Mouse (Mus musculus): ENCODE data around the gene Mcpt4.
"Not testable (repeated sequence)": the region's sequence is repeated elsewhere in the genome, so short reads cannot be mapped to it uniquely, and the experiment has no call there.

The Mcpt4 gene

DNA sequence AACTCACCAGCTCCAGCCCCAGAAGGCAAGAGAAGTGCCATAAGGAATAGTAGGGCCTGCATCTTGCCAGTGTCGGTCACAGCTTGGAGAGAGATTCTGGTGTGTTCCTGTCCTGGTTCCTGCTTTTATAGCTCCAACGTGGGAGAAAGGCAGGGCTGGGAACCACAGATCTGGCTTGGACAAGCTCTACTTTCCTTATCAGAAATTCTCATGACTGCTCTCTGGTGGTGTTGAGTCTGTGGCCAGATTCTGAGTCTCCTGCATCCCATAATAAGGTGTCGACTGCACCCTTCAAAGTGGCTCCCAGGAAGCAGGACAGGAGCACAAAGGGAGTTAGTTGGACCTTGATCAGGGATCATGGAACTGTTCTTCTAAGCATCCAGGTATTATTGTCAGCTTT, at the start of gene Mcpt4:
Gene Mcpt4 (minus strand): TSS at position 101 of the 400 bp plus-strand sequence.
- DNase-seq (ENCODE audit: low read depth, low spot score), result not testable (repeated sequence)

DNA sequence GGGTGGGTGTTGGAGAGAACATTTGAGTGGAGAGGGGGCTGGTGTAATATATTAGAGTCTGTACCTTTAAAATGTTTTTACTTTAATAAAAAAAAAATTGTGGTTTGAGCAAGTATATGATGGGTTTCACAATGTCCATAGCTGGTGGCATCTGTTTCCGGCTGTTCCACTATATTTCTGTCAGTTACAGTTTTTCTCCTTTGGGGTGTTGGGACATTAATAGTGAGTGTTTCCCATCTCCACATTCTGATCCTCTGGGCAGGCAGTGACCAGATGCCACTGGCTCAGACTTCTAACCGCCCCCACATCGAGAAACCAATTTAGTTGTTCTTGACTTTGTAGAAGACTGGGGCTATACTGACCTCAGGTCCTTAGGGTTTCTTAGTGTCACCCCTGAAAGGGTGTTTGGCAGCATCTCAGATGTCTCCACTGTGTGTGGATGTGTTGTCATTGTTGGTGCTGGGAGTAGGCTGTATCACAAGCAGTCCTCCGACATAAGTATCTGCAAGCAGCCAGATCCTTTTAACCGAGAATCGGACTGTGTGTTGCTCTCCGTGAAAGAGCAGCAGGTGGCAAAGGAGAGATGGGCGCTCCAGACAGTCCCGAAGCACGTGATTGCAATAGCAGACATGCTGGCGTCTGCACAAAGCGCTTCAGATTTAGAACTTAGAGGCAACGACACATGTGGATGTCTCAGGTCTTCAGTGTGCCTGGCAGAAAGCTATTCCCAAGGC, 43.5 kb upstream of the Mcpt4 start:
- no peak for DNase-seq (ENCODE audit: low read depth, low spot score)

GRCm38 (mm10) chr14:56105016-56105415, 42.9 kb upstream of the Mcpt4 start:
- DNase-seq (ENCODE audit: low read depth, low spot score), result no peak

GRCm38 (mm10) chr14:56103452-56103851, 41.3 kb upstream of the Mcpt4 start:
- peak; percentile 10 for DNase-seq (ENCODE audit: low read depth, low spot score)

DNA sequence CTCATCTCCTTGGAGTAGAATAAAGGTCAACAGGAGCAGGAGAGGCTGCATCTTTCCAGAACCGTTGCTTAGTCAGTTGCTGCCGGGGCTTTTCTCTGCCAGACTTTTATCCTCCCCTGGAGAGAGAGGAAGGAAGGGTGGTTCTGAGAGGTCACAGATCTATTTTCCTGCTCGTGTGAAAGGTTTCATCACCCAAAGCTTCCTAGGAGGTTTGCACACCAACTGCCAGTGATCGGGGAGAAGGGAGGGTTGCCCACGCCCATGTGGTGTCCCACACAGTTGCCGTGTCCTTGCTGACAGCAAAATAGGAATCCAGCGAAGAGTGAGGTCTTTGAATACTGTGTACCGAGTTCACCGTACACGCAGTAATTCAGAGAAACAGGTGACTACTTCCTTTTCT, 40.3 kb upstream of the Mcpt4 start, which contains the start of gene Ctsg:
Gene Ctsg (minus strand): TSS at position 189 of the 400 bp plus-strand sequence.
- no peak for DNase-seq (ENCODE audit: low read depth, low spot score)

- no peak for DNase-seq (ENCODE audit: low read depth, low spot score)
Observed at GRCm38 (mm10) chr14:56098940-56099339, 36.8 kb upstream of the Mcpt4 start.

GRCm38 (mm10) chr14:56097597-56097996, 35.5 kb upstream of the Mcpt4 start:
- DNase-seq (ENCODE audit: low read depth, low spot score), result no peak

GRCm38 (mm10) chr14:56093353-56093752, 31.2 kb upstream of the Mcpt4 start:
- DNase-seq (ENCODE audit: low read depth, low spot score), result no peak

DNA sequence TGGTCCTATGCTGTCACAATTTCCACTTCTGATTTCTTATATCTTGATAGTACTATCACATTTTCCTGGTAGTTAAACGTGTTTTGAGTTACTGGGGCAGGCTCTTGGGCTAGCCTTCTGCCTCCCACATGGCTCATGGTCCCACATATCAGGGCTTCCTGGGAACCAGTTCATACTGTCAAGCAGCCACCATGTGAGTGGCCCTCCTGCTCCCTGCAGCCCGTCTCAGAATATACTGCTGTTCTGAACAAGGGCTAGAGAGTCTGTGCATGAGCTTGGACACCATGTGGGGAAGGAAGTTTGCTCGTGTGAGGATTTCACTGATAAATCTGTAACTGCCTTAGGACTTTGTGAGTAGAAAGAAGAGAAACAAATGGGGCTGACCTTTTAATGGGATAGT, 24.6 kb upstream of the Mcpt4 start:
- DNase-seq (ENCODE audit: low read depth, low spot score), result no peak

DNA sequence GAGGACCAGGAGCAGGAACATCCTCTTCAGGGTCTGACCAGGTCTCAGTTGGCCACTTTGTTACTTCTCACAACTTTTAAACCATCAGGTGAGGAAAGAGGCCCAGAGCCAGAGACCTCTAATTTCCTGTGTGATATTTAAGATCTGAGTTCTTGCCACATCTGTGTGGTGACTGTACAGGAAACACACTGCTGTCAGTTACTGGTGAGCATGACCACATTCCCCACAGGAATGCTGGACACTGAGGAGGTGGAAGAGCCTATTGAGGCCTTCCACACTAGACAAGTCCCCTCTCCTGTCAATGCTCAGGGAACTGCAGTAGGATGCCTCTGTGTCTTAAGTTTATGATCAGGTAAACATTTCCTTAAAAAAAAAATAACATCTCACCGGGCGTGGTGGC, 23.1 kb upstream of the Mcpt4 start, which contains the start of gene Mcpt8:
Gene Mcpt8 (minus strand): TSS at position 107 of the 400 bp plus-strand sequence.
- DNase-seq (ENCODE audit: low read depth, low spot score), result no peak

- DNase-seq (ENCODE audit: low read depth, low spot score), result no peak
Observed at GRCm38 (mm10) chr14:56082016-56082415, 19.9 kb upstream of the Mcpt4 start.

DNA sequence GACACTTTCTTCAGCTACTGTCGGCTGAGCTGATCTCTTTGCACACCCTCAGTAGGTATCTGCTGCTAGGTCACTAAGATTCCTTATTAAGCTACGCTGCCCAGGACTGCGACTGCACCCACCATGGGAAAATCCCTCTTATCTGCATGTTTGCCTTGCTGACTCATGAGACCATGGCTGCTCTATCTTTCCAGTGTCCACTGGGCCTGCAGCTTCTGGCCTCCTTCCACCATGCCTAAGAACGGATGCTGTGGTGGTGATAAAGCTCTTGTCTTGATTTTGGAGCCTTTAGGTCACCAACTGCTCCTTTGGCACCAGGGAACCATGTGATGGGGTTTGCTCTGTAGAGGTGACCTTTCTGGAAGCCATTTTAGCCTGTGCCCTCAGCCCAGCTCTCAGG, 4.4 kb downstream of the Mcpt4 start:
- DNase-seq (ENCODE audit: low read depth, low spot score), result no peak

- no peak for DNase-seq (ENCODE audit: low read depth, low spot score)
Observed at GRCm38 (mm10) chr14:56055408-56055807, 6.7 kb downstream of the Mcpt4 start.

GRCm38 (mm10) chr14:56041792-56042191, 20.3 kb downstream of the Mcpt4 start, which contains the start of gene Mcpt2:
Mcpt2 (plus strand) TSS chr14:56042041.
- not testable (repeated sequence) for DNase-seq (ENCODE audit: low read depth, low spot score)

- DNase-seq (ENCODE audit: low read depth, low spot score), result no peak
Observed at GRCm38 (mm10) chr14:56034433-56034832, 27.7 kb downstream of the Mcpt4 start.

DNA sequence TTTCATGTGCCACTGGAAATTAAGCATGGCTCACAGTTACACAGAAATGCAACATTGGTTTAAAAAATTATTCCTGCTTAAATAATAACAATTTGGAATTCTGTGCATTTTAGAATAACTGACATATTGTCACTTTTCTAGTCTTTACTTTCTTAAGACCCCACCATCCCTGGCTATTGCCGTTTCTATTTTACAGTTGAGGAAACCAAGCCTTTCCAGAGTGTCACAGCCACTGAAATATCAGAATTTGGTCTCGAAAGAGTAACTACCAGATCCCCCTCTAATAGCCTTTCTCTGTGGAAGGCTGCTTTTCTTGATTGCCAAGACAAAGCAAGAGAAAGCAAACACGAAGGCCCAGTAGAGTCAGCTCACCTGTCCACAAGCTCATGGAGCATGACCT, 31.7 kb downstream of the Mcpt4 start, which contains the start of gene Mcpt9:
Gene Mcpt9 (minus strand): TSS at position 101 of the 400 bp plus-strand sequence.
- DNase-seq (ENCODE audit: low read depth, low spot score), result not testable (repeated sequence)

DNA sequence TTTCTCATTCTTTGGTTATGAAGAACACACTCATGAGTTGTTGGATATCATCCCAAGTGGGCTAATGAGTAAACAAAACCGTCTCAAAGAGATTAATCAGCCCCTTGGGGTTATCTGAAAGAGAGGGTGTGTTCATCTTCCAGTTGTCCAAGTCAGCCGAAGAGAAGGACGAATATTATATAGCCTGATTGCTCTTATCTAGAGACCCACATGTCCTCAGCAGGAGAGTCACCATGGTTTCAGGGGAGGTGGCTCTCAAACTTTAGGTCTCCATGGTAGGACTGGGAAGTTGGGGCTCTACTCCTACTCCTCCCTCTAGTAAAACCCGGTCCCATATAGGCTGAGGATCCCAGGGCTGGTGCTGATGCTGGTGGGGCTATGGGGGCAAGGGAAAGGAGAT, 40.8 kb downstream of the Mcpt4 start:
- not testable (repeated sequence) for DNase-seq (ENCODE audit: low read depth, low spot score)

- DNase-seq (ENCODE audit: low read depth, low spot score), result no peak
Observed at GRCm38 (mm10) chr14:56019446-56019845, 42.7 kb downstream of the Mcpt4 start.

- DNase-seq (ENCODE audit: low read depth, low spot score), result not testable (repeated sequence)
Observed at GRCm38 (mm10) chr14:56017671-56018070, 44.4 kb downstream of the Mcpt4 start, which contains the start of gene Mcpt1. Mcpt1 (plus strand) TSS chr14:56017971.

- no peak for DNase-seq (ENCODE audit: low read depth, low spot score)
Observed at GRCm38 (mm10) chr14:56013924-56014323, 48.2 kb downstream of the Mcpt4 start.

- DNase-seq (ENCODE audit: low read depth, low spot score), result no peak
Observed at GRCm38 (mm10) chr14:56013147-56013546, 49.0 kb downstream of the Mcpt4 start.

Data from brain, embryonic 18.5 days (tissue).